Mouse (Mus musculus) lung, postnatal 0 days (tissue): ENCODE data around the gene Azin2.

Experiments
- CTCF ChIP-seq: IDR thresholded peaks from 2 replicates; pipeline ENCODE4 v1.5.1; 2016; ENCODE audit warnings: antibody characterized with exemption, mild to moderate bottlenecking
- EP300 ChIP-seq: IDR thresholded peaks from 2 replicates; pipeline ENCODE4 v1.6.1; 2016; ENCODE audit warnings: antibody characterized with exemption, mild to moderate bottlenecking, control low read depth

DNA sequence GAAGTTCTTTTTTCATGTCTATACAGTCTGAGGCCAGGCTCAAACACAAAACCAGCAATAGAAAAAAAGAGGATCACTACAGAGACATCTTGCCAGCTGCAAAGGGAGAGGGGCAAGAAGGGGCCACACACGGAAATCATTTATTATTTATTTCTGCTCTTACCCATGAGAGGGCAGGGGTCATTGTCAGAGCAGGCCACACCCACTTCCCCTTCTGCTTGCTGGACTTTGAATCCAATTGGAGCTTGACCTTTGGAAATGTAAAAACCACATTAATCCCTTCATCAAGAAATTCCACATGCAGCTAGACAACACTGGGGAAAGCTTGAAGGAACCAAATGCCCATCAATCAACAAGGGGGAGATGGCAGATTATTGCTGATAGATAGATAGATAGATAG lies 16.4 kb upstream of the Azin2 start:
- no peak for TF ChIP-seq EP300
- no peak for TF ChIP-seq CTCF
